Mouse (Mus musculus) right cerebral cortex, postnatal 10 days (tissue): ENCODE measurements at regions not wholly inside any gene's neighbourhood (a gene's known extent, or its start where the extent isn't known, plus 50 kb on each side); places are given as distances from the start of the nearest gene placed in this dataset.

Source experiments
- DNase-seq, 2 experiments: peaks; one replicate each; pipeline ENCODE4 v3.0.0; 2021; ENCODE audit warnings: low spot score in 2 of 2

- peak in 1 of 2 experiments; percentile 23 for DNase-seq
Measured at GRCm38 (mm10) chrX:11713423-11713822, 385.8 kb downstream of the H2al1j start.

- no peak for DNase-seq
Measured at GRCm38 (mm10) chrX:11716773-11717172, 389.2 kb downstream of the H2al1j start.

- no peak for DNase-seq
Measured at GRCm38 (mm10) chrX:11718778-11719177, 391.2 kb downstream of the H2al1j start.

- no peak for DNase-seq
Measured at GRCm38 (mm10) chrX:11720517-11720916, 392.9 kb downstream of the H2al1j start.

- no peak for DNase-seq
Measured at GRCm38 (mm10) chrX:11722730-11723129, 395.1 kb downstream of the H2al1j start.

DNA sequence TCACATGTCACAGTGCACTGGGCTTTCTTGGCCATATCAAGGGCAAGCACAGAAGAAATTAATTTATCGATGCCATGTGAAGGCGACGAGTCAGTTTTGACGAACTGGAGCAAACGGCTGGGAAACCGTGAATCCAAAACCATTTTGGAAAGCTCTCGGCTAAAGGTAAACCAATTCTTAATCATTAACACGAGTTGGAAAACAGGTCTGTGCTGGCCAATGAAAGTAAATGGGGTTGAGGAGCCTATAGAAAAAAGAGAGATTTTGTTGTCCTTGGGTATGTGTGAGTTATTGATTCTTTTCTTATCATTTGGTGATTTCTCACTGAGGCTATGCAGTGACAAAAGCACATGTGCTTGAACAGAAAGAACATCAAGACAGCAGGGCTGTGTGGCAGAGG lies 397.1 kb downstream of the H2al1j start:
- DNase-seq: no peak

DNA sequence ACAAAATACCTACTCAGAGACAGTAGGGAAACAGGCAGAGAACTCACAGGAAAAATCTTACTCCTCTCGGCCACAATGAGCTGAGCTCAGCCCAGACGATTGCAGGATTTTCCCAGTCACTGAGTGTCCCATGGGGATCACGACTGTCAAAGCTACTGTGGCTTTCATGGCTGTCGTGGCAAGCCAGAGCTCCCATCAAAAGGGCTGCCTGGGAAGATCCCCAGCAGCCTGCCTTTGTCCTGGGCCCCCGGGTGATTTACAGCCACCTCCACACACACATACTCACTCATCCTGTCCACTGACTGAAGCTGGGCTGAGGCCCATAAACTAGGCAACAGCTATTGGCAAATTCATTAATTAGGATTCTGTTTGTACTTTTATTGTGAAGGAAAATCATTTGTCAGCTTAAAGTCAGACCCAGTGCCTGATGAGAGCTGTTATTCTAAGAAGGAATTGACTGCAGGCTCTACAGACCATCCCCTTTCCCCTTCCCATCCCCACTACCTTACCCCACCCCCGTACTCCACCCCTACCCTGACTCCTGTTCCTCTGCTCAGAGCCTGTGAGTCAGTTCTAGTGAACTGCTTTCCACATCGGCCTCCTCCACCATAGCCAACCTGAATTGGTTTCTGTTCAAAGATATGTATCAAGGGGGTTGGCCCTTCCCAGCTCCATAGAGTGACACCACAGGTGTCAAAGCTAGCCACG lies 399.1 kb downstream of the H2al1j start:
- no peak for DNase-seq

- DNase-seq: no peak
Measured at GRCm38 (mm10) chrX:11728481-11728880, 400.9 kb downstream of the H2al1j start.

DNA sequence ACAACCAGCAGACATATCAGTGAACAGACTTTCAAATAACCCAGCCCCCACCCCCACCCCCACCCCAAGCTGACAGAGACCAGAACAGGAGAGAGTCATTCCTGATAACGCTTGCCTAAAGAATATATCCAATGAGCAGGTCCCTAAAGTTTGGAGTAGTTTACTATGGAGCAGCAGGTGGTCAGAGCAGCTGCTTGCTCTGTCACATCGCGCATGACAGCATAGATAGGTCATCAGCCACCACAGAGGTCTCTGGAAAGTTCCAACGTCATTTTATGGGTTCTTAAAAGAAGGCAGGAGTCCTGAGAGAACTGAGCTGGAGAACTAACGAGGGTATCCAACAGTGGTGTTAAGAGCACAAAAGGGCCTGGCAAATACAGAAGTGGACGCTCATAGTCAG lies 402.4 kb downstream of the H2al1j start:
- DNase-seq: no peak

DNA sequence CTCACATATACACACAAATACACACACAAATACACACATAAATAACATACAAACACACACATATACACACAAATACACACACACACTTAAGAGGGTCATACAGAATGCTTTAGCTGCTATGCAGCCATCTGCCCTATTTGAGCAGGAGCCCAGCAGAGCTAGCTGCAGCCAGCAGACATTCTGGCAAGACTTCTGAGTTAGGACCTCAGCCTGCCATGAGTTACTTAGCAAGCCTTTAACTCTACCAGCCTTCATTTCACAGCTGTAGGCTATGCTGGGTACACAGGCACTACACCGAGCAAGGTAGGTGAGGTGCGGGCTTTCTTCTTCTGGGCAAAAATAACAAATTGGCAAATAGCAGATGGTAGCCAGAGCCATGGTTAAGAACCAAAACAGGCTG lies 404.7 kb downstream of the H2al1j start:
- DNase-seq: no peak

DNA sequence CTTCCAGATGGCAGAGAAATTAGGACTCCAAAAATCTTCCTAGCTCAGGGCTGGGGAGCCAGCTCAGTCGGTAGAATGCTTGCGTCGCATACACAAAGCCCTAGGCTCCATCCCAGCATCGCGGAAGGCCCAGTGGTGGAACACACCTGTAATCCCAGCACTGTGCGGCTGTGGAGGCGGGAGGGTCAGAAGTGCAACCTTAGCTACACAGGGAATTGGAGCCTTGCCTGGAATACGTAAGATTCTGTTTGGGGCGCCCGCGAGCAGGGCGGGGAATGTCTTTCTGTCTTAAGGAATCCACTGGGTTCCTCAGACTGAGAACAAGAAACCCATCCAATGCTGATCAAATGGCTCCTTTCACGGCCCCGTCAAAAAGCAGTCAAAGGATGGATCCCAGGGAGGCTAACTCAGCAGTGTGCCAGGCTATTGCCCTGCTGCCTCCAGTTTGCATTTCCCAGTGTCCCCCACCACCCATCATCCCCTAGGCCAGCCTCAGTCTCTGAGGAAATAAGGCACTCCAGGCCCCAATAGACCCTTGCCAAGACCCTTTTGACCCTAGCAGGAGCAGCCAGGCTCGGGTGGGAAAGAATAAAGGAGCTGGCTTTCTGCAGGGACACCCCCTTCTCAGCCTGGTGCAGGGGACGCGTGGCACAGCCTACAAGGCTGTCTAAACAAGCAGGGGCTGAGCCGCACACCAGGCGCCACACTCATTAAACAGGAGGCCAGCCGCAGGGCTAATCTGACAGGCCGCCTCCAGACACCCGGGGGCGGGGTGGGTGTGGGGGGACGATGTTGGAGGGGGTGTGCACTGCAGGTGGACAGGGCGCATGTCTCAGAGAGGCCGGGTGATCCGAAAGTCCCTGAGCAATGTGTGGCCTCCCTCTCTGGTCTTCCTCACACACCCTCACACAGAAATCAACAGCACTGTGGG lies 407.1 kb downstream of the H2al1j start:
- DNase-seq: no peak

DNA sequence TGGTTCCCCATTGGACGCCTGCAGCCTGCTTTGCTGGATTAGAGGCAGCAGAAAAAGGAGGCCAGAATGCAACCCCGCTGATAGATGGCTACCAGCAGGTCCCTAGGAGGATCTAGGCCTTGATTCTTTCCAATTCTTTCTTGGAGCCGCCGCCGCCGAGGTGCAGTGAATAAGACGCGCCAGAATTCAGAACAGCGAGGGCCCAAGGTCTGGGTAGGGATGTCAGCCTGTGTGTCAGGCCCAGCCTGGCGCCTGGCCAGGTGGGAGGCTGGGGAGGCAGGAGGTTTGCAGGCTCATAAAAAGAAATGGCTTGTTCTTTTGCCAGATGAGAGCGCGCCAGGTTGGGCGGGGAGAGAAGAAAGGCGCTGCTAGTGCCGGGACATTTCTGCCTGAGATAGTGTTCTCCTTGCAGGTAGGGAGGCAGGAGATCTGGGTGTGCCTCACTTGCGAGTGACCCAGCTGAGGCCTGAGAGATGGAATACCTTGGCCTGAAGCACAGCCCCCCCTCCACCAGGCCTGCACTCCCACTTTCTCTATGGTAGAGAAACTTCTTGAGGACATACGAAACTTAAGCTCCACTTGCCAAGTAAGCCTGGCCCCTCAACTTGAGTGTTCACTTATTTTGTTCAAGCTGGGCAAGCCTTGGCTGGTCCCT lies 408.0 kb downstream of the H2al1j start:
- DNase-seq: peak; percentile 49 to 69

DNA sequence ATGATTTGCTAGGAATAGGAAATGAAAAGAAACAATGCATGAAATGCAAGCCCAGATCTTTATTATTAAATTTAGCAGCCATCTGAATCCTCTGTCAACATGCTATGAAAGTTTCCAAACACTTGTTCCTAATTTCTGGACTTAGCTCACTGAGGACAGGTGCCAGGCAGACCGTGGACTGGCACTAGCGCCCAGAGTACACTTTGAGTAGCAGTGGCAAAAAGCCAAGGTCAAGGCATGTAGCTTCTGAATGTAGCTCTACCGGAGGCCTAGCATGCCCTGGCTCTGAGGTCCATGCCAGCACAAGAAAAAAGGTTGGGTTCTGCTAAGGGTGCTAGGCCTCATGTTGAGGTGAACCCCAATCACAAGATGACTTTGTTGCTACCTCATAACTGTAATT lies 408.9 kb downstream of the H2al1j start:
- no peak for DNase-seq

GRCm38 (mm10) chrX:11739565-11739964 lies 411.9 kb downstream of the H2al1j start:
- DNase-seq: no peak

- DNase-seq: no peak
Measured at GRCm38 (mm10) chrX:11745911-11746310, 414.2 kb downstream of the Bcor start.

DNA sequence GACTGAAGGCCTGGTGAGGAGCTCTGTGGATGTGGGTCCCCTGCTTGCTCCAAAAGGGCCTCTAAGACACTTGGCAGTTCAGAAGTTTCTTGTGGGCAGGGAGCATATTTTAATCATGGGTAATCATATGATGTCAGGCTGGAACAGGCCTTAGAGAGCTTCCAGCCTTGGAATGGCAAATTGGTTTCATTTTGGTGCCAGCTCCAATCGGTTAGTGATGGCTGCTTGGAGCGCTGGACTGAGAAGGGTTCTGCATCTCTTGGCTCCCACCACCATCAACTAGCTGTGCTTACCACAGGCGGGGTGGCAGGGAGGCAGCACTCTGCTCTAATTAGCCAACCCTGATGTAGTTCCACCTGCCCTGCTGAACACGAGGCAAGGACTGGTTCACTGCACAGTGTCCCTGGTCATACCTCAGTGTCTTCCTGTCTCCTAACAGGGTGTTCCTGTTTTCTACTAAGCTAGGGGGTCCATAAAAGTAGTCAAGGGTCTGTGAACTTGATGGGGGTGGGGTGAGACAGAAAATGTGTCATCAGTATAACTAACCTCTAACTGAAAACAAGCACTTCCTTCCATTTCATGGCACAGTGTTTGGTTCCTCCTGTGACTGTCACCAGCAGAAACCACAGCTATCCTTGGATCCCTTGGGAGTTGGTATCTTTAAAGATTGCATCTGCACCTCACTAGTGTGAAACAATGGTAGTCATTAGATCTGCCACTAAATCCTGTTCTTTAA lies 412.6 kb downstream of the Bcor start:
- no peak for DNase-seq

- DNase-seq: no peak
Measured at GRCm38 (mm10) chrX:11748278-11748677, 411.9 kb downstream of the Bcor start.

- no peak for DNase-seq
Measured at GRCm38 (mm10) chrX:11752513-11752912, 407.6 kb downstream of the Bcor start.

- no peak for DNase-seq
Measured at GRCm38 (mm10) chrX:11752973-11753590, 407.1 kb downstream of the Bcor start.

GRCm38 (mm10) chrX:11755046-11755445 lies 405.1 kb downstream of the Bcor start:
- no peak for DNase-seq

GRCm38 (mm10) chrX:11763351-11764082 lies 396.6 kb downstream of the Bcor start:
- DNase-seq: peak; percentile 35 to 48
